Mouse (Mus musculus): ENCODE data around the gene Olfr429. TPM values are rescaled to one million over a fixed set of nuclear protein-coding genes. Genes with fewer than 3 reads are reported as not detected.
"Not testable (repeated sequence)": the region's sequence is repeated elsewhere in the genome, so short reads cannot be mapped to it uniquely, and the experiment has no call there.

Gene Olfr429
- total RNA-seq (2022) = not detected

- DNase-seq (ENCODE audit: low spot score in 2 of 2) = no peak
These were observed at the start of gene Olfr429 for GRCm38 (mm10) chr1:174084031-174084430. Gene Olfr429 (plus strand): TSS chr1:174084331.

- DNase-seq (ENCODE audit: low spot score in 2 of 2) = no peak
These were observed 48.3 kb upstream of the Olfr429 start for GRCm38 (mm10) chr1:174035841-174036240.

GRCm38 (mm10) chr1:174038480-174038879 lies 45.7 kb upstream of the Olfr429 start:
- no peak for DNase-seq (ENCODE audit: low spot score in 2 of 2)

DNA sequence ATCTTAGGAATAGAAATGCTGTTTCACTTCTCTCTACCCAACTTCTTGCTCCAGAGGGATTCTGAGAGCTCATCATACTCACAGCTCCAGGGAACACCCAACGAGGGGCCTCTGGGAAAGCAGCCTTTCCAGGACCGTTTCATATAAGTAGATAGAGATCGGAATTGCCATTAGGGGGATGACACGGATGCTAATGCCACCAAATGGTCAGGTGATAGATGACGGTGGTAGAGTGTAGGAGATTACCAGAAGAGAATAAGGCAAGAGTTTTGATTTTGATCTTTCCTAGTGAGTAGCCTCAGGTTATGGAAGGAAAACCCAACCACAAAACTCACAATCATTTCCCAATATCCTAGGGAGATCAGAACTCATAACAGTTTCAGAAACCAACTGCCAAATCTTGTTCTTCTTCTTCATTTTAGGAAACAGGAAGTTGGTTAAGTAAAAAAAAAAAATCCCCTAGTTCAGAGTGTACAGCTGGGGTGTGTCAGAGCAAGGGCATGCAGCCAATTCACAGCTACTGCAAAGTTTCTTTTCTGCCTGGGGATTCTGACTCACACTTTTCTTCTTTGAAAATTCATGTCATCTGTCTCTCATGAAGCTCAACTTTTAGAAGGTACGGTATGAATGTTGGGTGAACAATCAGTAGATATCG lies 43.5 kb upstream of the Olfr429 start, which contains the start of gene Olfr433:
Gene Olfr433, plus strand, starts transcription at position 183 of the 655 bp plus-strand sequence.
- DNase-seq (ENCODE audit: low spot score in 2 of 2) = peak in 1 of 2 experiments; percentile 40

DNA sequence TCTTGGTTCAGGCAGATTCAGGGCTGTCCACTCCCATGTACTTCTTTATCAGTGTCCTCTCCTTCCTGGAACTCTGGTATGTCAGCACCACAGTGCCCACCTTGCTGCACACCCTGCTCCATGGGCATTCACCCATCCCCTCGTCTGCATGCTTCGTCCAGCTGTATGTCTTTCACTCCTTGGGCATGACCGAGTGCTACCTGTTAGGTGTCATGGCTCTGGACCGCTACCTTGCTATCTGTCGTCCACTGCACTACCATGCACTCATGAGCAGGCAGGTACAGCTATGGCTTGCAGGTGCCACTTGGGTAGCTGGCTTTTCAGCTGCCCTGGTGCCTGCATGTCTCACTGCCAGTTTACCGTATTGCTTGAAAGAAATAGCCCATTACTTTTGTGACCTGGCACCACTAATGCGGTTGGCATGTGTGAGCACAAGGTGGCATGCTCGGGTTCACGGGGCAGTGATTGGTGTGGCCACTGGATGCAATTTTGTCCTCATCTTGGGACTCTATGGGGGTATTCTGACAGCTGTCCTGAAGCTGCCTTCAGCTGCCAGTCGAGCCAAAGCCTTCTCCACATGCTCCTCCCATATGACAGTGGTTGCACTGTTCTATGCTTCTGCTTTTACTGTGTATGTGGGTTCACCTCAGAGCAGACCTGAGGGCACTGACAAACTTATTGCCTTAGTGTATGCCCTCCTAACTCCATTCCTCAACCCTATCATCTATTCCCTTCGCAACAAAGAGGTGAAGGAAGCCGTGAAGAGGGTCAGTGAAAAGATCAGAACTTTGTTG lies 41.8 kb upstream of the Olfr429 start:
- DNase-seq (ENCODE audit: low spot score in 2 of 2) = not testable (repeated sequence)

- no peak for DNase-seq (ENCODE audit: low spot score in 2 of 2)
These were observed 39.7 kb upstream of the Olfr429 start for GRCm38 (mm10) chr1:174044431-174044830.

DNA sequence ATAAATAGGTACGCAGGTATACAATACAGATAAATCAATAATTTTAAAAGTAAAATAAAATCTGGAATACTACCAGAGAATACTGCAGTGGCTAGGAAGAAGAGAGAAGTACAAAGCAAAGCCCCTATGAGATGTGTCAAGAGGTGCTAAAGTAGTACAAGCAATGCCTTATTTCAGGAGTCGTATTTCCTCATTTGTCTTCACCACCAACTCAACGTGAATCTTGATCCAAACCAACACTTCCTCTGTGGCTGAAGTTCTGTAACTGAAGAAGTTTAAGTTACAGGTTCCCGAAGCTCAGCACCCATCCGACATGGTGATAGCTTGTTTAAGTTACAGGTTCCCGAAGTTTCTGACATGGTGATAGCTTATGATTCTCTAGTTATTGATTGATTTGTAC lies 35.9 kb upstream of the Olfr429 start:
- DNase-seq (ENCODE audit: low spot score in 2 of 2) = not testable (repeated sequence)

DNA sequence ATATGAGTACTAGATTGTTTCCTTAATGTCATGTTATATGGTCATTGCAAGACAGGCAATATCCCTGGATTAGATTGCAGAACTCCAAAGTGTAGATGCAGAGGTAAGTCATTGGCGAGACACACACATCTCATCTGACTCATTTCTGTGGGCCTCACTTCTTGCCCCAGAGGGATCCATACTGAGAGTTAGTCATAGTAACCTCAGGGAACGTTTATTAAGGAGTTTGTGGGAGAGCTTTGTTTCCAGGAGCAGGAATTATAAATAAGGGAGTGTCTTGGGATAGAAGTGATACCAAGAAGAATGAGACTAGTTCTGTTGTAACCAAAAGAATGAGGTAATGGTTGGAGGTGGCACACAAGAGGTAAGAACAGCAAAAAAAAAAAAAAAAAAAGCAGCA lies 35.2 kb upstream of the Olfr429 start, which contains the start of gene Olfr432:
Gene Olfr432, plus strand, starts transcription at position 313 of the 400 bp plus-strand sequence.
- DNase-seq (ENCODE audit: low spot score in 2 of 2) = no peak

DNA sequence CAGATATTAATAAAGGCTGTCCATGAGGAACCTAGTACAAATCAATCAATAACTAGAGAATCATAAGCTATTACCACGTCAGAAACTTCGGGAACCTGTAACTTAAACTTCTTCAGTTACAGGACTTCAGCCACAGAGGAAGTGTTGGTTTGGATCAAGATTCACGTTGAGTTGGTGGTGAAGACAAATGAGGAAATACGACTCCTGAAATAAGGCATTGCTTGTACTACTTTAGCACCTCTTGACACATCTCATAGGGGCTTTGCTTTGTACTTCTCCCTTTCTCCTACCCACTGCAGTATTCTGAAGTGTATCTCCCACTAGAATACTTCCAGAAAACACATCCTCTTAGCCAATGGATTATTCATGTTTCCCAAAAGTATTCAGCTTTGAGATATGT lies 34.8 kb upstream of the Olfr429 start:
- DNase-seq (ENCODE audit: low spot score in 2 of 2) = not testable (repeated sequence)

DNA sequence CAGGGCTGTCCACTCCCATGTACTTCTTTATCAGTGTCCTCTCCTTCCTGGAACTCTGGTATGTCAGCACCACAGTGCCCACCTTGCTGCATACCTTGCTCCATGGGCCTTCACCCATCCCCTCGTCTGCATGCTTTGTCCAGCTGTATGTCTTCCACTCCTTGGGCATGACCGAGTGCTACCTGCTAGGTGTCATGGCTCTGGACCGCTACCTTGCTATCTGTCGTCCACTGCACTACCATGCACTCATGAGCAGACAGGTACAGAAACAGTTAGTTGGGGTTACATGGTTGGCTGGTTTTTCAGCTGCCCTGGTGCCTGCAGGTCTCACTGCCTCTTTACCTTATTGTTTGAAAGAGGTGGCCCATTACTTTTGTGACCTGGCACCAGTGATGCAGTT lies 33.6 kb upstream of the Olfr429 start:
- DNase-seq (ENCODE audit: low spot score in 2 of 2) = no peak

DNA sequence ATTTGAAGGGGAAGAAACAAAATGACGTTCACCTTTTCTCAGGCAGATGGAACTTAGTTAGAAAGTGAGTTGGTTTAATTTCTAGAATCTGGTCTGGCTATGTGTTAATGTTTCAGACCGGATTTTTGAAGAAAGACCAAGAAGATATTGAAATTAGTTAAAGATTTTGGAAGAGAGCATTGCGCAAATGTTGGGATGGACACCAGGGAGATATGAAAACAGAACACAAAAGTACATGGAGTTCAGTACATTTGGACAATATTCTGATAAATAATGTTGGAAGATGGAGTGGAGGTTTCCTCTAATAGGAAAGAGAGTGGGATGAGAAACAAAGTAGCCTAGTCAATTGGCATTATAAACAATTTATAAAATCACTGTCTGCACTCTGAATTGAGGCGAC lies 32.6 kb upstream of the Olfr429 start:
- DNase-seq (ENCODE audit: low spot score in 2 of 2) = no peak

- DNase-seq (ENCODE audit: low spot score in 2 of 2) = no peak
These were observed 32.1 kb upstream of the Olfr429 start for GRCm38 (mm10) chr1:174051931-174052536.

- DNase-seq (ENCODE audit: low spot score in 2 of 2) = no peak
These were observed 31.1 kb upstream of the Olfr429 start for GRCm38 (mm10) chr1:174052981-174053380.

- DNase-seq (ENCODE audit: low spot score in 2 of 2) = no peak
These were observed 28.9 kb upstream of the Olfr429 start for GRCm38 (mm10) chr1:174055248-174055647.

- no peak for DNase-seq (ENCODE audit: low spot score in 2 of 2)
These were observed 17.8 kb upstream of the Olfr429 start, which contains the start of gene Olfr430 for GRCm38 (mm10) chr1:174066305-174066704. Gene Olfr430 (plus strand): TSS chr1:174066605.

GRCm38 (mm10) chr1:174096591-174096990 lies 12.5 kb downstream of the Olfr429 start, which contains the start of gene Olfr427:
Gene Olfr427 (plus strand): TSS chr1:174096891.
- no peak for DNase-seq (ENCODE audit: low spot score in 2 of 2)

DNA sequence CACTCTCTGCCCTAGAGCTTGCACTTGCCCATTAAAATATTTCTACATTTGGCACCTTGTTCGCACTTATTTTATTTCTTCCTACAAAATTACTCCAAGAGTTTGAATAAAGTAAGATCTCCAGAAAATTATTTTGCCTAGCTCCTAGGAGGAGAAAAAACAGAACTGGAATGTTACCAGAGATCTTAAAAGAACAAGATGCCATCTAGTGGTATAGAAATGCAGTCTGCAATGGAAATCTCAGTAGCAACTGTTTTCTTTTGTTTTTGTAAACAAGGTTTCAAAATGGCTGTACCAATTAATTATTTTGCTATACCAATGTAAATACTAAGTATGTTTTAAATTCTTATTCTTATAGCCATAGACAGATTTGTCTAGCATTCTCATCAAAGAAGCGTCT lies 19.6 kb downstream of the Olfr429 start:
- DNase-seq (ENCODE audit: low spot score in 2 of 2) = no peak

GRCm38 (mm10) chr1:174121062-174121461 lies 36.9 kb downstream of the Olfr429 start, which contains the start of gene Olfr231:
Gene Olfr231 (minus strand): TSS chr1:174121162.
- DNase-seq (ENCODE audit: low spot score in 2 of 2) = no peak

- no peak for DNase-seq (ENCODE audit: low spot score in 2 of 2)
These were observed 47.1 kb downstream of the Olfr429 start, which contains the start of gene Olfr424 for GRCm38 (mm10) chr1:174131217-174131616. Gene Olfr424 (plus strand): TSS chr1:174131517.

- no peak for DNase-seq (ENCODE audit: low spot score in 2 of 2)
These were observed 47.9 kb downstream of the Olfr429 start for GRCm38 (mm10) chr1:174131999-174132398.

All from gastrocnemius, adult 8-10 months (tissue).